Mouse (Mus musculus): Measurements from ENCODE around the gene Bcl9. TPM values are rescaled to one million over a fixed set of nuclear protein-coding genes. Genes with fewer than 3 reads are reported as not detected.
A peak's percentile ranks its signal among the peaks of the same experiment; 100 is the strongest.

The Bcl9 gene
- polyA plus RNA-seq (2015; fragmentation: Nextera tagmentation; extraction: Ambion mirVana), result 37.7 and 39.9 TPM in 2 replicates

DNA sequence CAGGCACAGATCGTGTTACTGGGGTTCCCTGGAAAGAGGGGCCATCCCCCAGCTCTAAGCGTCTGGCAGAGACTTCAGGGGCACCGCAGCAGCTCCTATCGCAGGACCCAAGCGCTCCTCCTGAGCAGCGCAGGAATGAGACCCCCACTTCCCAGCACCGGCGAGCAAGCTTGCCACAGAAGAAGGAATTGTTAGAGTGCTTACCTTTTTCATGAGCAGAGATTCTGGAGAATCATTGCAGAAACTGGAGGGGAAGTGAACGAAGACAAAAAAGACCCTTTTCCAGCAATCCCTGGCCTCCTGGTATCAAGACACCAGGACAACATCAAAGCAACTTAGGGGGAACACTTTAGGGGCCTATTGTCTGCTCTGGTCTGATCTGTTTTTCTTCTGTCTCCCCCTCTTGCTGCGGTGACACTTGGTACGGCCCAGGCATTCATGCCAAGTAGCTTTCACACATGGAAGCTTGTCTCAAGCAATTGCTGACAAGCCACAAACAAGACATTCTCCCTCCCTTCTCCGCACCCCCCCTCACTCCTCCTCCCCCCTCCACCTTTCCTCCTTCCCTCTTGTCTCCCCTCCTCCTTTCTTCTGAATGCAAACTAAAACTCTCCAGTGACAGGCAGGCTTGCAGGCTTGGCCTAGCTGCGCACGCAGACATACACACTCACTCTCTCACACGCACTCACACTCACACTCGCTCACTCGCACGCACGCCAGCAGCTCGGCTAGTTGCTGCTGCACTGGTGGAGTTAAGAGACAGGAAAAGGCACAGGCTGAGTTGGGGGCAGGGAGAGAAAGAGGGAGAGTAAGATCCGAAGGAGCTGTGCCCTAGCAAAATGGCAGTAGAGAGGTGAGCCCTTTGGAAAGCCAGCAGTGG lies at the start of gene Bcl9:
TSS of gene Bcl9 (minus strand) at position 365 of the 880 bp plus-strand sequence.
- H3K4me3 ChIP-seq, result peak within 1 kb of the TSS; percentile 85
- H3K4me2 ChIP-seq, result peak within 1 kb of the TSS; percentile 90
- peak within 1 kb of the TSS; percentile 99 for H3K27ac ChIP-seq (replicated peaks)
- no peaks in the 10 kb centered on the region for H3K36me3 ChIP-seq
- no peaks in the 10 kb centered on the region for H3K27me3 ChIP-seq (replicated peaks)
- 1% methylated on average over 21 of the region's 21 CpGs for WGBS
- peak; percentile 47 for ATAC-seq (ENCODE audit: extremely low read depth, insufficient number of reproducible peaks, low FRiP score, low TSS enrichment)
- peak within 1 kb of the TSS; percentile 97 for H3K9ac ChIP-seq
- H3K9me3 ChIP-seq, result no peaks in the 10 kb centered on the region
- peaks cover 51% of the 10 kb centered on the region for H3K4me1 ChIP-seq

DNA sequence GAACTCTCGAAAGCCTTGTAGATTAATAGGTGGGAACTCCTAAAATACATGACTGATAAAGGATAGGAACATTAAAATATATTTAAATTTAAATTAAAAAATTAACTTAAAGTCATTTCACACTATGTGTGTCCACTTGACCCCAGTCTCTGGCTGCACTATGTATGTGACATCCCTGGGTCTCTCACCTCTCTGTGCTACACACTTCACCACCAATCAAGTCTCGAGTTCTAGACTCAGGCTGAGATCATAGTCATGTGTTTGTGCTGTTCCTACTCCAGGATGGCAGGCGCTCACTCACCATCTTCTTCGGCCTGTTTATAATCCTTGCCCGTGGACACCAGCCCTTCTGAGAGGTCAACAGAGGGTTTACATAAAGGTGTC lies 41.5 kb upstream of the Bcl9 start:
- ATAC-seq (ENCODE audit: extremely low read depth, insufficient number of reproducible peaks, low FRiP score, low TSS enrichment), result no peak
- WGBS, result 61% methylated on average over 5 of the region's 5 CpGs
- H3K9me3 ChIP-seq, result no peaks in the 10 kb centered on the region

DNA sequence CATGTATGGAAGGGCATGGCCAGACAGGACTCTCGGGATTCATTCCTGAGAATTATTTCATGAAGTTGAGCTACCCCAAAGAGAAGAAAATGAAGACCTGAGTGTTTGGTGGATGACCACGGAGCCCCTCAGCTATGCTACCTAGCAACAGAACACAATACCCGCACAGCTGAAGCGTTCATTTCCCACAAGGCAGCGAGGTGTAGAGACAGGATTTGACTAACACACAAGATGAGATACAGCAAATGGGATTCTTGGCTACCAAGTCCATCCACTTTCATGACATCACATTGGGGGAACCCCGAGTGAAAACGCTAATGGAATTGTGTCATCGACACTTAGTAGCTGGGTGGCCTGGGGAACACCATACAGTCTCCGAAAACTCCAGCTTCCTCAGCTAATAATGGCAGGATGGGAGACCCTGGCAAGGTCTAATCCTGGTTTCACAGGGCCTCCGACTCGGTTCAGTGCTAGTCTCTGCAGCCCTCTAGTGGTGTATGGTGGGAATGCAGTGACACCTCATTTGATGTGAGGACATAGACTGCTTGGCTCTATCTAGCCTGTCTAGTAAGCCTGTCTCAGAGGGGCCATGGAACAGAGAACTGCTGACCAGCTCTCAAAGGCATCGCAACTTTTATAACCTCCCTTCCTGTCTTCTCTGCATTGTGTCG lies 40.9 kb upstream of the Bcl9 start:
- Histone ChIP-seq H3K27me3 (replicated peaks) (no peaks in the 10 kb centered on the region; the same call in 1 of the 2 replicates), H3K4me1 (peaks cover 21% of the 10 kb centered on the region), H3K36me3 (no peaks in the 10 kb centered on the region), H3K9ac (no peak overlapping the region), H3K27ac (replicated peaks) (no peak overlapping the region), H3K4me2 (no peak overlapping the region), H3K9me3 (no peaks in the 10 kb centered on the region), H3K4me3 (no peak overlapping the region)
- no peak for ATAC-seq (ENCODE audit: extremely low read depth, insufficient number of reproducible peaks, low FRiP score, low TSS enrichment)
- WGBS, result 29% methylated on average over 13 of the region's 13 CpGs

More for the DNA sequence above, 41.5 kb upstream of the Bcl9 start:
- no peaks in the 10 kb centered on the region for H3K36me3 ChIP-seq
- no peak overlapping the region for H3K9ac ChIP-seq
- no peak overlapping the region for H3K4me3 ChIP-seq
- H3K4me2 ChIP-seq, result no peak overlapping the region
- H3K27me3 ChIP-seq (replicated peaks), result no peaks in the 10 kb centered on the region; the same call in 1 of the 2 replicates
- H3K27ac ChIP-seq (replicated peaks), result no peak overlapping the region
- H3K4me1 ChIP-seq, result peaks cover 21% of the 10 kb centered on the region

DNA sequence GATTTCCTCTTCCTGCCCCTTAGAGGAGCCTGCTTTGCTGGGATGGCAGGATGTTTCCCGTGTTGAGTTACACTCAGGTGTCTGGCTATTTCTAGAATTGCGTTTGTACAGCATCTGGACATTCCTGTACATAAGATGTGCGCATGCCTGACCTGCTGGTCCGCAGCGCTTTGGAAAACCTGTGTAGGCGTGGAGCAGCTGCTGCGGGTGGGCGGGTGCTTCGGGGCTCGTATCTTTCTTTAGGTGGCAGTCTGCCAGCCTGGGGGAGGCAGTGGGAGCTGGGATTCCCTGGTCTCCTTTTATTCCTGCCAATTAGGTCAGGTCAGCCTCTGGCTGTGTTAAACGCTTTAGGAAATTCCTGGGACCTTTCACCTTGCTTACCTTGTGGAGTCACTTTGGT lies 39.6 kb upstream of the Bcl9 start:
- ATAC-seq (ENCODE audit: extremely low read depth, insufficient number of reproducible peaks, low FRiP score, low TSS enrichment), result no peak

DNA sequence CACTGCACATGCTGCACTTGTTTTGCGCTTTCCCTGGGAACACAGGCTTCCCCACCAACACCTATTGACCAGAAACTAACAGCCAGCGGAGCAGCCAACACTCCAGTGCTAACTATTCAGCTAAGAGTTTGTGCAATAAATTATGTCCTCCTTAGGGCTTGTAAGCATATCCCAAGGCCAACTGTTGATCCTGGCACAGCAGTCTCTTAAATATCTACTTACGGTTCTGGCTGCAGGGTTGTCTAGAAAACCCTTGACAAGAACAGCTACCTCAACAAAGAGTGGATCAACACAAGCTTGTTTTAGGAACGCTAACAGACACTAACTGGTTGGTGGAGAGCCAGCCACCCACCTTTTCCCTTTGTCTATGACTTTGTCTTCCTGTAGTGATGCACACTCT lies 38.6 kb upstream of the Bcl9 start:
- H3K9me3 ChIP-seq, result no peaks in the 10 kb centered on the region
- no peak overlapping the region for H3K4me3 ChIP-seq
- ATAC-seq (ENCODE audit: extremely low read depth, insufficient number of reproducible peaks, low FRiP score, low TSS enrichment), result no peak
- no peak overlapping the region for H3K27ac ChIP-seq (replicated peaks)
- H3K27me3 ChIP-seq (replicated peaks), result no peaks in the 10 kb centered on the region; the same call in 1 of the 2 replicates
- H3K4me2 ChIP-seq, result no peak overlapping the region
- no peaks in the 10 kb centered on the region for H3K36me3 ChIP-seq
- 73% methylated on average over 4 of the region's 4 CpGs for WGBS
- H3K9ac ChIP-seq, result no peak overlapping the region
- H3K4me1 ChIP-seq, result peaks cover 21% of the 10 kb centered on the region

More for the DNA sequence above, 39.6 kb upstream of the Bcl9 start:
- Histone ChIP-seq H3K9me3 (no peaks in the 10 kb centered on the region), H3K27ac (replicated peaks) (peak overlapping the region; percentile 16; the same call in 1 of the 2 replicates), H3K9ac (peak overlapping the region; percentile 29; the same call in 1 of the 2 replicates), H3K4me3 (peak overlapping the region; percentile 13; the same call in 1 of the 2 replicates), H3K4me1 (peaks cover 21% of the 10 kb centered on the region), H3K36me3 (no peaks in the 10 kb centered on the region), H3K4me2 (peak overlapping the region; percentile 51), H3K27me3 (replicated peaks) (no peaks in the 10 kb centered on the region; the same call in 1 of the 2 replicates)
- WGBS, result 4% methylated on average over 11 of the region's 11 CpGs

DNA sequence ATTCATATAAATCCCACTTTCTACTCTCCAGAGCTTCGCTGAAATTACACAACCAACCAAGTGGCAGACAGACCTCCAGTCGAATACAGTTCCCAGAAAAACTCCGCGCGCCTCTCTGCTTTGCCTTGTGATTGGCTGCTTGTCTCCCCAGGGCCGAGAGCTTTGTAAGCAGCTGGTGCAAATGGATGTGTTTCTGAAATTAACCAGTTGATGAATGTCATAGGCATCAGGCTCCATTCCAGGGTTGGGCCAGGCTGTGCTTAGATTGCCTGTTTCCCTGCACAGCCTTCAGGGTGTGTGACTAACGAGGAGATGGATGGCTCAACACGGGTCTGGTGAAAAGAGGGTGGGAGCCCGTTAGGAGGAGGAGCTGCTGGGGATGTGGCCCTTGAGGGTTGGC lies 36.9 kb upstream of the Bcl9 start:
- H3K27ac ChIP-seq (replicated peaks), result no peak overlapping the region
- ATAC-seq (ENCODE audit: extremely low read depth, insufficient number of reproducible peaks, low FRiP score, low TSS enrichment), result no peak

DNA sequence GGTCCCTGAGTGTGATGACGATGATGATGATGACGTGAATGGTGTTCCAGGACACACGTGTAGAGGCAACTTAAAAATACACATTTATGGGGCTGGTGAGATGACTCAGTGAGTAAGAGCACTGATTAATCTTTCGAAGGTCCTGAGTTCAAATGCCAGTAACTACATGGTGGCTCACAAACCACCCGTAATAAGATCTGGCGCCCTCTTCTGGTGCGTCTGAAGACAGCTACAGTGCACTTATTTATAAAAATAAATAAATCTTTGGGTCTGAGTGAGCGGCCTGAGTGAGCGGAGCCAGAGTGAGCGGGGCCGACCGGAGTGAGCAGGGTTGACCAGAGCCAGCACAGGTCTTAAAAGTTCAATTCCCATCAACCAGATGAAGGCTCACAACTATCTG lies 34.5 kb upstream of the Bcl9 start:
- H3K36me3 ChIP-seq, result no peaks in the 10 kb centered on the region
- H3K4me1 ChIP-seq, result peaks cover 6% of the 10 kb centered on the region
- no peak overlapping the region for H3K4me2 ChIP-seq
- H3K27ac ChIP-seq (replicated peaks), result no peak overlapping the region
- no peak overlapping the region for H3K9ac ChIP-seq
- H3K9me3 ChIP-seq, result peaks cover 4% of the 10 kb centered on the region
- H3K27me3 ChIP-seq (replicated peaks), result no peaks in the 10 kb centered on the region; the same call in 1 of the 2 replicates
- no peak overlapping the region for H3K4me3 ChIP-seq
- 83% methylated on average over 12 of the region's 12 CpGs for WGBS
- no peak for ATAC-seq (ENCODE audit: extremely low read depth, insufficient number of reproducible peaks, low FRiP score, low TSS enrichment)

More for the DNA sequence above, 36.9 kb upstream of the Bcl9 start:
- H3K4me1 ChIP-seq, result peaks cover 21% of the 10 kb centered on the region
- H3K9me3 ChIP-seq, result no peaks in the 10 kb centered on the region
- WGBS, result 42% methylated on average over 9 of the region's 9 CpGs
- no peaks in the 10 kb centered on the region for H3K36me3 ChIP-seq
- no peak overlapping the region for H3K4me2 ChIP-seq
- no peak overlapping the region for H3K4me3 ChIP-seq
- H3K9ac ChIP-seq, result no peak overlapping the region
- no peaks in the 10 kb centered on the region; the same call in 1 of the 2 replicates for H3K27me3 ChIP-seq (replicated peaks)

DNA sequence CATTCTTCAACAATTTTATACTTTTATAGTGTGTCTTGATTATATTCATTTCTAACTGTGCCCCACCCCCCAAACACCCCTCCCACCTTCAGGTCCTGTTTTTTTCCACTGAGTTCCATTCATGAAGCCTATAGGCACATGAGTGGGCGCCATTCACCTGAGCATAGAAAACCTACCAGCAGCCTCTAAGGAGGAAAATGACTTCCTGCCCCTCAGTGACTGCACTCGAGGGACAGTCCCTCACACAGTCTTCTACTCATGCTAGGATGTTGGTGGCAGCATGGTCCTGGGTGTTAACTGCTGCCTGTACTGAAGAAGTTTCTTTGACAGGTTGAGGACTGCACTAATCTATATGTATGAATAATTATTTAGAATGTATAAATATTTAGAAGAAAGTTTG lies 30.1 kb upstream of the Bcl9 start:
- H3K9ac ChIP-seq, result no peak overlapping the region
- peaks cover 4% of the 10 kb centered on the region for H3K9me3 ChIP-seq
- ATAC-seq (ENCODE audit: extremely low read depth, insufficient number of reproducible peaks, low FRiP score, low TSS enrichment), result no peak

DNA sequence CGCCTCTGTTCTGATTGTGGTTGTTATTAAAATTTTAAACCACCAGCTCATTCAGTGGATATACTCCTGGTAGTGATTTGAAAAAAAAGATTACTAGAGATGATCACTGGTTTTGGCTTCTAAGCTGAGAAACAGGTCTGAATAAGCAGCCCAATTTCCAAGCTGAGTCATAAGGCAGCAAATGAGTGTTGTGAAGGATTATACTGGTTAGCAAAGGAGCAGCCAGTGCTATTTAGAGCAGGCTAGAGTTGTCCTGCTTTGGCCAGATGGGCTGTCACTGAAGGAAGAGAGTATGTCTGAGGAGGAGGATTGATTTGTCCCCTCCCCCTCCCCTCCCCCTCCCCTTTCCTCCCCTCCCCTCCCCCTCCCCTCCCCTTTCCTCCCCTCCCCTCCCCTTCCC lies 29.6 kb upstream of the Bcl9 start:
- H3K36me3 ChIP-seq, result no peaks in the 10 kb centered on the region
- H3K27me3 ChIP-seq (replicated peaks), result no peaks in the 10 kb centered on the region
- 90% methylated on average over 1 of the region's 1 CpGs for WGBS
- H3K4me1 ChIP-seq, result no peaks in the 10 kb centered on the region; the same call in 1 of the 2 replicates
- H3K4me3 ChIP-seq, result no peak overlapping the region
- H3K27ac ChIP-seq (replicated peaks), result no peak overlapping the region
- ATAC-seq (ENCODE audit: extremely low read depth, insufficient number of reproducible peaks, low FRiP score, low TSS enrichment), result no peak
- H3K9ac ChIP-seq, result no peak overlapping the region
- peaks cover 4% of the 10 kb centered on the region for H3K9me3 ChIP-seq
- H3K4me2 ChIP-seq, result no peak overlapping the region

More for the DNA sequence above, 30.1 kb upstream of the Bcl9 start:
- H3K4me3 ChIP-seq, result no peak overlapping the region
- H3K4me1 ChIP-seq, result no peaks in the 10 kb centered on the region; the same call in 1 of the 2 replicates
- H3K4me2 ChIP-seq, result no peak overlapping the region
- no peak overlapping the region for H3K27ac ChIP-seq (replicated peaks)
- no peaks in the 10 kb centered on the region for H3K36me3 ChIP-seq
- WGBS, result 72% methylated on average over 2 of the region's 2 CpGs
- H3K27me3 ChIP-seq (replicated peaks), result no peaks in the 10 kb centered on the region

DNA sequence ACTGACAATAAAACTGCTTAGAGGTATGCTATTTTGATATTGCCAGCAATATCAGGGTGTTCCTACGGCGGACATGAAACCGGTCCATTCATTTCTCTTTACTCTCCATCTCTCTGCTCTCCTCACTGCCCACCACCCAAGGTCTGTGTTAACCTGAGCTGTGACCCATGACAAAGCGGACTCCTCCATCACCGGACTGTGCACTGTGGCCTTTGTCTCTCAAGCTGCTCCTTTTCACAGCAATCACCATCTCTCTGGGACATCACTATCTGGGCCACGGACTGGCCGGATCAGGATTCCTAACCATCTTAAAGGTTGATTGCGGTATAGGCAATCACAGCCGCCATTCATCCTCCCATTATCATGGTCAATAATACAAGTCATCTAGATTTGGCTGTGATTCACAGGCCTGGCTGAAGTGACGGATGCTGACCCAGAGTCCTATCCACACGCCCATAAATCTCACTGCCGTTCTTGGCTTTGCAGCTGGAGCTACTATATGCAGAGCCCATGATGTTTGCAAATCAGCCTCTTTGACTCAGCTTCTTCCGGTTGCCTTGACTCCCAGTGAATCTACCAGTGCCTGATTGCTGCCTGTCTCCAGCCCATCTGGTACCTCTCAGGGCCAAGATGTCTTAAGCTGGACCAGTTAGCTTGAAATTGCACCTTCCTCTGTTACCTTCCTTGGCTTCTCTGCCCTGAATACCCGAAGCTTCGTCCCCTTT lies 28.1 kb upstream of the Bcl9 start:
- H3K4me1 ChIP-seq, result no peaks in the 10 kb centered on the region; the same call in 1 of the 2 replicates
- no peak overlapping the region for H3K27ac ChIP-seq (replicated peaks)
- 78% methylated on average over 15 of the region's 15 CpGs for WGBS
- peaks cover 4% of the 10 kb centered on the region for H3K9me3 ChIP-seq
- no peak for ATAC-seq (ENCODE audit: extremely low read depth, insufficient number of reproducible peaks, low FRiP score, low TSS enrichment)
- no peaks in the 10 kb centered on the region for H3K36me3 ChIP-seq
- H3K4me3 ChIP-seq, result no peak overlapping the region
- H3K27me3 ChIP-seq (replicated peaks), result no peaks in the 10 kb centered on the region
- H3K9ac ChIP-seq, result no peak overlapping the region
- H3K4me2 ChIP-seq, result no peak overlapping the region

DNA sequence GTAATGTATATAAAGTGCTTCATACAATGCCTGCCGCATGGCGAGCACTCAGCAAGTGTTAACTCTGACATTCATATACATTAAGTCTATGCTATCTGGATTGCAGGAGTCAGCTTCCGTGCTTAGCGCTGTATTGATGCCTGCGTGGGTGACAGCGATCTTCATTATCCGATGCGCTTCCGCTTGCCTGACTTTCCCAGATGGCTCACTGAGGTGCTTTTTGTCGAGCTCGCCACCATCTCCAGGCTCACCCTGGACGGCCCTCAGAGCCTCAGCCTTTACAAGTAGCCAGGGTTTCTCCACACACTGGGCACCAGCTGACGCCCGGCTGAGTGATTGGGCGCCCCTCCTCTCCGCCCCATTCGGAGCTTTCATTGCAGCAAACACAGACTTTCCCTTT lies 26.3 kb upstream of the Bcl9 start:
- ATAC-seq (ENCODE audit: extremely low read depth, insufficient number of reproducible peaks, low FRiP score, low TSS enrichment), result no peak
- 57% methylated on average over 17 of the region's 17 CpGs for WGBS
- H3K36me3 ChIP-seq, result no peaks in the 10 kb centered on the region

More for the DNA sequence above, 26.3 kb upstream of the Bcl9 start:
- H3K4me2 ChIP-seq, result peak overlapping the region; percentile 29; the same call in 1 of the 2 replicates
- no peaks in the 10 kb centered on the region; the same call in 1 of the 2 replicates for H3K4me1 ChIP-seq
- H3K9ac ChIP-seq, result no peak overlapping the region
- H3K4me3 ChIP-seq, result no peak overlapping the region
- H3K9me3 ChIP-seq, result peaks cover 4% of the 10 kb centered on the region
- no peak overlapping the region for H3K27ac ChIP-seq (replicated peaks)
- H3K27me3 ChIP-seq (replicated peaks), result no peaks in the 10 kb centered on the region

Measured in heart, embryonic 13.5 days (tissue).